Mouse (Mus musculus) kidney, adult 2 months (tissue): ENCODE measurements around the gene Lsamp. TPM values are rescaled to one million over a fixed set of nuclear protein-coding genes. Genes with fewer than 3 reads are reported as not detected.

Experiments
- DNase-seq: peaks from one replicate; pipeline ENCODE4 v3.0.0; 2021
- H3K27ac ChIP-seq: fragments of 200-500 bp; 2 replicates; pipeline ENCODE4 v1.5.1; 2012; ENCODE audit warnings: low read depth, low read length, control low read depth, inconsistent platforms; ENCODE audit not compliant: insufficient read depth
- H3K27me3 ChIP-seq: fragments of 200-500 bp; replicated peaks from 2 replicates; pipeline ENCODE4 v1.6.1; 2012; ENCODE audit warnings: mild to moderate bottlenecking, moderate library complexity, low read length, inconsistent platforms; ENCODE audit not compliant: control insufficient read depth, insufficient read depth
- H3K36me3 ChIP-seq: fragments of 200-500 bp; 2 replicates; pipeline ENCODE4 v1.6.1; 2012; ENCODE audit warnings: mild to moderate bottlenecking, moderate library complexity, low read length, inconsistent platforms; ENCODE audit not compliant: control insufficient read depth, insufficient read depth
- H3K4me1 ChIP-seq: fragments of 200-500 bp; 2 replicates; pipeline ENCODE4 v1.6.1; 2011; ENCODE audit warnings: low read length; ENCODE audit not compliant: control insufficient read depth, insufficient read depth
- H3K4me3 ChIP-seq: fragments of 200-500 bp; 2 replicates; pipeline ENCODE4 v1.5.1; 2011; ENCODE audit warnings: mild to moderate bottlenecking, low read depth, low read length, control low read depth; ENCODE audit not compliant: insufficient read depth
- CTCF ChIP-seq: fragments of 200-500 bp; conservative IDR thresholded peaks from 2 replicates; pipeline ENCODE4 v1.5.1; 2011; ENCODE audit warnings: low read depth, mild to moderate bottlenecking, control low read depth, low read length, moderate library complexity, mixed read lengths; ENCODE audit not compliant: insufficient read depth, insufficient read length
- POLR2A ChIP-seq: fragments of 200-500 bp; IDR thresholded peaks from one replicate; pipeline ENCODE4 v1.6.1; 2011; ENCODE audit warnings: low read depth, low read length, control low read depth
- WGBS: fragments of 180-500 bp; shearing (Covaris S2); methylation state at CpG from one replicate; pipeline ENCODE4 v1.1.7; 2018; 5-methylcytosine and 5-hydroxymethylcytosine counted together
- polyA plus RNA-seq: library from polyadenylated mRNA; depleted of rRNA; stranded (reverse); fragments of >200 nt; gene quantifications from 2 replicates; pipeline ENCODE4 v1.2.3, GENCODE M21; 2012

The Lsamp gene
- polyA plus RNA-seq, 1 experiment: 0.38 TPM

DNA sequence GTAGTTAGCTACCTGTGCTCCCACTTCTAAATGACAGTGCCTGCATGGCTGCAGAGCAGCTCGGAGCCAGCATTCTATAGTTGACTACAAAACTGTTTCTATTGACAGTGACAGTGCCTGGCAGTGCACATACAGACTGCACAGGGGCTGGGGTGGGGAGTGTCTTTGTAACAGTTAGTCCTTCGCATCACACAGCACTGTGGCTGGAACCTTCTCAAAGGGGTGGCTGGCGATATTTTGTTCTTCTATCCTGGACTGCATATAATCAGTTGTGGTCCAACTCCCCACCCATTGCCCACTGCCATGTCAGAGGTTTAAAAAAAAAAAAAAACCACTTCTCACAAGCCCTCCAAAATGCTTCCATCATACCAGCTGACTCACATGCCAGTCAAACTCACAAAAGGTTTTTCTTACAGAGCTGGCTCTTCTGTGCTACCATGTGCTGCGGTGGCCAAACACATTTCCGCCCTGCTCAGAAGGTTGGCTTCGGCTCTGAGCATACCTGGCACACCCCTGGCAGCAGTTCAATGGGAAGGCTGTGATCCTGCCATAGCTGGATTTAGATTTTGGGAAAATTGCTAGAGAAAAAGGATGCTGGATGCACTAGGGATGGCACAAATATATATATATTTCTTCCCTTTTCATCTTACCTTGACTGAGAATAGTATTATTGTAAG lies 1887.9 kb downstream of the Lsamp start:
- 86% methylated on average over 6 of the region's 6 CpGs for WGBS
- H3K36me3 ChIP-seq: no peaks in the 10 kb centered on the region
- H3K27me3 ChIP-seq: no peaks in the 10 kb centered on the region
- H3K27ac ChIP-seq: no peak overlapping the region
- TF ChIP-seq CTCF: no peak
- TF ChIP-seq POLR2A: no peak
- no peak overlapping the region for H3K4me3 ChIP-seq
- DNase-seq: no peak
- no peaks in the 10 kb centered on the region for H3K4me1 ChIP-seq

- DNase-seq: no peak
- Histone ChIP-seq H3K4me1 (no peaks in the 10 kb centered on the region), H3K4me3 (no peak overlapping the region), H3K27me3 (no peaks in the 10 kb centered on the region), H3K27ac (no peak overlapping the region), H3K36me3 (no peaks in the 10 kb centered on the region)
- WGBS: 92% methylated on average over 16 of the region's 16 CpGs
- no peak for TF ChIP-seq POLR2A
- no peak for TF ChIP-seq CTCF
These were observed 1904.5 kb downstream of the Lsamp start for GRCm38 (mm10) chr16:41888546-41889165.

DNA sequence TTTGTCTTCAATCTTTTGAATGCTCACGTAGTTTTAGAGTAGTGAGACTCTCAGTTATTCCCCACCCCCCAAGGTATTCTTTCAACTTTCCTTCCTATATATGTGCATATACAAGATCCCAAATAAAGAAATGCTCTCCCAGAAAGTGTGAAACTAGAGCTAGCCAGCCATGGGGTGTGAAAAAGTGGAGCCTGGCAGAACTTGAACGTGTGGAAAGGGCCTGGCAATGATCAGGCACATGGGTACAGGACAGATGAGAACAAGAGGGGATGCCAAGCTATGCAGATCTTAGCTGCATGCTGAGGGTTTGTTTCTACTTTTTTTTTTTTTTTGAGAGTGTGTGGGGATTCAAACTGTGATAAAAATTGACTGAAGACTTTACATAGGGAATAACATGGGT lies 1916.6 kb downstream of the Lsamp start:
- no peak for DNase-seq
- Histone ChIP-seq H3K4me1 (no peaks in the 10 kb centered on the region), H3K4me3 (no peak overlapping the region), H3K27ac (no peak overlapping the region), H3K27me3 (no peaks in the 10 kb centered on the region), H3K36me3 (no peaks in the 10 kb centered on the region)
- TF ChIP-seq POLR2A (no peak), CTCF (no peak)
- 54% methylated on average over 2 of the region's 2 CpGs for WGBS

DNA sequence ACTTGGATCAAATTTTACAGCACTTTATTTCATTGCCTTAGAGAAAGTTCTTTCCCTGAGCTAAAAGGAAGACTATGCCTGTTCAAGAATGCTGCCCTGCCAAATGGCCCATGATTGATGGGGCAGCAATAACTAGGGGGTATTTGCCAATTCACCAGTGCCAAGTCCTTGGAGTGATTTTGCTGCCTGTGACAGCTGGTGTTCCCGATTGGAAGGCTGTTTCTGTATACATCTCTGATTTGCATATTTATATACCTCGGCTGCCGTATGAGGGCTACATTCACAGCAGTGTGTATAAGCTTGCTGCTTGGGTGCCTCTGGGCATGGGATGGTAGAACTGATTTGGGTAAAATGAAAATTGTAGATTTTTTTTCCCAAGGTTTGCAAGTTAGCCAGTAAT lies 1919.5 kb downstream of the Lsamp start:
- H3K27me3 ChIP-seq: no peaks in the 10 kb centered on the region
- no peak overlapping the region for H3K4me3 ChIP-seq
- WGBS: 67% methylated on average over 3 of the region's 3 CpGs
- H3K4me1 ChIP-seq: no peaks in the 10 kb centered on the region
- DNase-seq: no peak
- TF ChIP-seq POLR2A (no peak), CTCF (no peak)
- H3K36me3 ChIP-seq: no peaks in the 10 kb centered on the region
- no peak overlapping the region for H3K27ac ChIP-seq

DNA sequence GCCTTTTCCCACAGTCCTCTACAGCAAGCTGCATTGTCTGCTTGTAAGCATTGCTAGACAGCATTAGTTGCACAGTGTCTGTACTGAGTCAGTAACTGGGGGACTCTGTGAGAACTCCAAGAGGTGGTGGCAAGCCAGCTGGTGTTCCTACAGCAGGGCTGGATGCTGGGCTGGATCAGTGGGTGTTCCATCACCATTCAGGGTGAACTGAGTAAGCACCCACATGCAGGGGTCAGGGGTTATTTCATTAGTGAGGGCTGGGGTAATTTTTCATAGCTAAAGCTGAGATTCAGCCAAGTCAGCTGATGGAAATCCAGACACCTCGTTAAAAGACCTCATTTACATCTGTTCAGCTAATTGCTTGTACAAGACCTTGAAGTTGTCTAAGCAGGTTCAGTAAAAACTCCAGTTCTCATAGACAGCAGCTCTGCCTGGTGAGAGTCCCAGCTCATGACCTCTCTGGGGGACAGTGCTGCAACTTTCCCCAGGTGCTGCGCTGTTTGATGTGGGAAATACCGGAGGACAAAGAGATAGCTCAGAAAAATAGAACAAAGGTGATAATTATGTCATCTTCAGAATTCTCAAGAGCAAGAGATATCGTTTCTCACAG lies 1928.5 kb downstream of the Lsamp start:
- no peak for TF ChIP-seq POLR2A
- TF ChIP-seq CTCF: no peak
- 62% methylated on average over 4 of the region's 4 CpGs for WGBS

GRCm38 (mm10) chr16:41913346-41913745 lies 1929.2 kb downstream of the Lsamp start:
- H3K36me3 ChIP-seq: no peaks in the 10 kb centered on the region
- no peaks in the 10 kb centered on the region for H3K4me1 ChIP-seq
- H3K27me3 ChIP-seq: no peaks in the 10 kb centered on the region
- no peak for TF ChIP-seq CTCF
- no peak for TF ChIP-seq POLR2A
- no peak for DNase-seq
- H3K4me3 ChIP-seq: no peak overlapping the region
- no peak overlapping the region for H3K27ac ChIP-seq
- WGBS: 83% methylated on average over 4 of the region's 4 CpGs

More for the DNA sequence above, 1928.5 kb downstream of the Lsamp start:
- Histone ChIP-seq H3K36me3 (no peaks in the 10 kb centered on the region), H3K4me1 (no peaks in the 10 kb centered on the region), H3K27me3 (no peaks in the 10 kb centered on the region), H3K4me3 (no peak overlapping the region), H3K27ac (no peak overlapping the region)
- DNase-seq: no peak

DNA sequence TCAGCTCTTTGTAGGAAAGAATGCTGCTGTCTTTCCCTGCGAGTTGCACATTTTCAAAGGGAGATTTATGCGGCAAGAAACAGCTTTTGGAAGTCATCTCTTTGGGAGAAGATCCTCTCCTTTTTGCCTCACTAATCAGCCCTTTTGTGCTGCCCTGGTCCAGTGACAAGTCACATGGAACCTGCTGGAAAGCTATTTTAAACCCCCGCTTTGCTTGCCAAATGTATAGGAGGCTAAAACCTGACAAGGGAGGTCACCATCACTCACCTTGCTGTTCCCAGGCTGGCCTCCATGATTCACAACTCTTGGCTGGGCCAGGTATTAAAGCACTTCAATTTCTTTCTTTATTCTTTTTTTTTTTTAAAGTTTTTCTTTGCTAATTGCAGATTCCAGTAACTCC lies 1932.2 kb downstream of the Lsamp start:
- no peaks in the 10 kb centered on the region for H3K4me1 ChIP-seq
- H3K4me3 ChIP-seq: no peak overlapping the region
- no peak overlapping the region for H3K27ac ChIP-seq
- no peaks in the 10 kb centered on the region for H3K27me3 ChIP-seq
- no peak for DNase-seq
- 45% methylated on average over 3 of the region's 3 CpGs for WGBS
- TF ChIP-seq CTCF (no peak), POLR2A (no peak)
- no peaks in the 10 kb centered on the region for H3K36me3 ChIP-seq
